Mouse (Mus musculus) brain, embryonic 14.5 days (tissue): ENCODE data around the gene Thsd7a.

Experiments
- CTCF ChIP-seq: fragments of 200-500 bp; IDR thresholded peaks from 2 replicates; pipeline ENCODE4 v1.5.1; 2012; ENCODE audit warnings: inconsistent platforms, mild to moderate bottlenecking, moderate library complexity, borderline replicate concordance; ENCODE audit not compliant: insufficient read depth, insufficient read length; ENCODE audit errors: extremely low read depth
- POLR2A ChIP-seq: fragments of 200-500 bp; IDR thresholded peaks from 2 replicates; pipeline ENCODE4 v1.6.1; 2012; ENCODE audit warnings: mild to moderate bottlenecking, inconsistent platforms, borderline replicate concordance; ENCODE audit not compliant: poor library complexity, insufficient read depth, insufficient read length, severe bottlenecking; ENCODE audit errors: extremely low read depth

DNA sequence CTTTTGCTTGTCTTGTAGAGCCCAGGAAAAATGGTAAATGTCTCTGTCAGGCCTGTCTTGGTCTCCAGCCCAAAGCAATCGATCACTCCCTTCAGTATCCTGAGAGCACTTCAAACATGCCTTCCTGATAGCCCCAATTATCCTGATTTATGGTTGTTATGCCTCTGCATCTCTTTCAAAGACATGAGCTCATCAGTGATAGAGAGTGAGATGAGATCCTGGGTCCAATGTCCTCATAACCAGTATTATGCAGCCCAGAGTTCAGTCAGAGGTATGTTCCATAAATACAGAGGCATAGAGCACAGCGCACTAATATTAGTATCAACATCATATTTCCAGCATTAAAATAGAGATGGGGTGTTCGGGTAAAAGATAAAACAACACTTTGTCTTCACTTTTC, 15.3 kb downstream of the Thsd7a start:
- no peak for TF ChIP-seq CTCF
- no peak for TF ChIP-seq POLR2A
